1 mouse cellular context compared by ENCODE assay signal in the genomic region with DNA sequence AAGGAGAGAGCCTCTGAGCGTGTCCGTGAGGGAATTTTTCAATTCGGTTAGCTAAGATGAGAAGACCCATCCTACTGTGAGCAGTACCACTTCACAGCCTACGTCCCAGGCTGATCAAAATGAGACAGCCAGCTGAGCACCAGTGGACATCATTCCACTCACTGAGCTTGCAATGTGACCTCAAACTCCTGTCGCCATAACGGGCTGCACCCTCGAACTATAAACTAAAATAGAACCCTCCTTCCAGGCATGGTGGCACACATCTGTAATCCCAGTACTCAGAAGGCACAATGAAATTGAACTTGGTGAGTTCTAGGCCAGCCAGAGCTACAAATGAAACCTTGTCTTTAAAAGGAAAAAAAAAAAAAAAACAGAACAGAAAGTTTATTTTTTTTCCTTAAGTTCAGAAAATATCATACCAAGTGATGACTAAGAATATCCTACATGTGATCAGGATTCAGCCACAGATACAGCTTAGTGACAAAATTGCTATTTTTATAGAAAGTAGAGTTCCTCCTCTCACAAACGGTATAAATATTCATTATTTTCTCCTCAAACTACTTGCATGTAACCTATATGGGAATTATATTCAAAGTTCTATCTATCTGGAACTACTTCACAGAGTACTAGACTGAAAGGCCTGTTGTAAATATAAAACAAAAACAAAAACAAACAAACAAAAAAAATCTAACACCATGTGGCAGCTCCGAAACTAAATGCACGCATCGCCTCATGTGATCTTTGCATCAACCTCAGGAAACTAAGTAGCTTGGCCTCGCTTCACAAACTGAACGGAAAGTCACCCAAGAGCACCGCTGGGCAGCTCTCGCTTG.
TF ChIP-seq lines count a peak whose summit lies in the region.

No protein-coding gene starts in this region.

TF ChIP-seq in CH12.LX, 34 proteins besides CTCF, POLR2A, EP300 and RAD21 (continued from another document):
- TF ChIP-seq JUN (IDR thresholded peaks at IDR 0.05; ENCODE audit: insufficient read depth, low read depth, low read length) (peak; percentile 89), E2F4 (IDR thresholded peaks at IDR 0.05; ENCODE audit: insufficient replicate concordance, low read depth, low read length) (no peak), UBTF (IDR thresholded peaks at IDR 0.05; ENCODE audit: low read depth, low read length) (no peak), MEF2A (IDR thresholded peaks at IDR 0.05; ENCODE audit: borderline replicate concordance, low read depth, low read length) (peak; percentile 82), RCOR1 (conservative IDR thresholded peaks at IDR 0.05; ENCODE audit: low read depth, low read length) (no peak; the same call in 1 of the 2 replicates), POLR2AphosphoS2 (IDR thresholded peaks at IDR 0.05; ENCODE audit: low read depth, low read length) (0 out of 2 replicates have a peak, but pooled peaks have one; percentile 60), CHD2 (IDR thresholded peaks at IDR 0.05; ENCODE audit: low read length) (no peak), HCFC1 (IDR thresholded peaks at IDR 0.05; ENCODE audit: low read depth, low read length) (no peak), USF2 (conservative IDR thresholded peaks at IDR 0.05; ENCODE audit: low read depth, low read length) (peak; percentile 22), IRF4 (IDR thresholded peaks at IDR 0.05; ENCODE audit: low read depth, low read length) (peak; percentile 74)
